Mouse (Mus musculus): Measurements from ENCODE around the gene Hmx2.

DNA sequence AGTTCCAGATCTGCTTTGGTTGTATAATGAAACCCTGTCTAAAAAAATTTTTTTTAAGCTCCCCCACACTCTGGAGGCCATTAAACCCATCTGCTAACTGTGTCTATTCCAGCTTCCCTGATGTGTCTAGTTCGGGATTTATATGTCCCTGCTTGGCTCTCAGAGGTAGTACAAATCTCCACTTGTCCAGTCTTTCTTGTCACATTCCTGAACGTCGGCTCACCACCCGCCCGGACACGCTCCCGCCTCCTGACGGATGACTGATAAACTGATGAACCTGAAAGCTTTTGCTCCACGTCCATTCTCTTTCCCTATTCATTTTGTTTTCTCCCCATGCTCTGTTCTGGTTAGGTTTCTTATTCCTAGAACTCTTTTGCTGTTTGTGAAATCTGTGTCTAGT, 33.6 kb downstream of the Hmx2 start:
- TF ChIP-seq CTCF (IDR thresholded peaks at IDR 0.05; ENCODE audit: extremely low read depth, insufficient read depth, low read length) = no peak
- no peak for TF ChIP-seq POLR2A (IDR thresholded peaks at IDR 0.05; ENCODE audit: extremely low read depth, insufficient read depth, low read length)
